Mouse (Mus musculus): ENCODE results near the gene Gys2. TPM values are rescaled to one million over a fixed set of nuclear protein-coding genes. Genes with fewer than 3 reads are reported as not detected.

Gene Gys2
- total and polyA plus RNA-seq, 2 experiments from 2014 or later: 0.10 TPM; not detected in 1

- 18% methylated on average over 12 of the region's 12 CpGs for WGBS
- TF ChIP-seq CTCF (IDR thresholded peaks at IDR 0.05; ENCODE audit: low read depth): no peak
- DNase-seq (ENCODE audit: low spot score): no peak
- Histone ChIP-seq H3K9me3 (ENCODE audit: low read length) (no peaks in the 10 kb centered on the region), H3K27me3 (ENCODE audit: insufficient read depth, low read length) (peaks cover 19% of the 10 kb centered on the region; the same call in 1 of the 2 replicates), H3K4me1 (ENCODE audit: insufficient read depth, low read length) (no peaks in the 10 kb centered on the region; the same call in 1 of the 2 replicates), H3K4me3 (ENCODE audit: low read length) (peak overlapping the region; percentile 38), H3K27ac (no peak overlapping the region), H3K36me3 (ENCODE audit: insufficient read depth, low read length) (no peaks in the 10 kb centered on the region), H3K9ac (replicated peaks; ENCODE audit: low read length) (no peak overlapping the region), H3K4me2 (ENCODE audit: low read depth, low read length) (peak overlapping the region; percentile 71)
- ATAC-seq: no peak
Observed at GRCm38 (mm10) chr6:142413845-142414244, 59.1 kb downstream of the Gys2 start.

GRCm38 (mm10) chr6:142412906-142413491, 59.9 kb downstream of the Gys2 start, which contains the start of gene Spx:
Gene Spx (plus strand): TSS chr6:142413441.
- no peaks in the 10 kb centered on the region for H3K36me3 ChIP-seq (ENCODE audit: insufficient read depth, low read length)
- H3K4me1 ChIP-seq (ENCODE audit: insufficient read depth, low read length): no peaks in the 10 kb centered on the region; the same call in 1 of the 2 replicates
- no peak for ATAC-seq
- no peak for TF ChIP-seq CTCF (IDR thresholded peaks at IDR 0.05; ENCODE audit: low read depth)
- H3K27ac ChIP-seq: no peak within 1 kb of the TSS
- H3K27me3 ChIP-seq (ENCODE audit: insufficient read depth, low read length): peaks cover 19% of the 10 kb centered on the region; the same call in 1 of the 2 replicates
- H3K9me3 ChIP-seq (ENCODE audit: low read length): no peaks in the 10 kb centered on the region
- H3K9ac ChIP-seq (replicated peaks; ENCODE audit: low read length): no peak within 1 kb of the TSS
- 68% methylated on average over 11 of the region's 11 CpGs for WGBS
- no peak for DNase-seq (ENCODE audit: low spot score)
- H3K4me3 ChIP-seq (ENCODE audit: low read length): peak within 1 kb of the TSS; percentile 38
- H3K4me2 ChIP-seq (ENCODE audit: low read depth, low read length): peak within 1 kb of the TSS; percentile 71

- TF ChIP-seq CTCF (IDR thresholded peaks at IDR 0.05; ENCODE audit: low read depth): no peak
- WGBS: 15% methylated on average over 1 of the region's 1 CpGs
- H3K4me3 ChIP-seq (ENCODE audit: low read length): no peak overlapping the region
- no peaks in the 10 kb centered on the region; the same call in 1 of the 2 replicates for H3K4me1 ChIP-seq (ENCODE audit: insufficient read depth, low read length)
- H3K36me3 ChIP-seq (ENCODE audit: insufficient read depth, low read length): no peaks in the 10 kb centered on the region
- H3K9ac ChIP-seq (replicated peaks; ENCODE audit: low read length): no peak overlapping the region
- no peak overlapping the region for H3K27ac ChIP-seq
- 0 out of 2 replicates have a peak, but pooled peaks have one; percentile 29 for ATAC-seq
- no peaks in the 10 kb centered on the region for H3K9me3 ChIP-seq (ENCODE audit: low read length)
- peak; percentile 61 for DNase-seq (ENCODE audit: low spot score)
- peaks cover 19% of the 10 kb centered on the region; the same call in 1 of the 2 replicates for H3K27me3 ChIP-seq (ENCODE audit: insufficient read depth, low read length)
- no peak overlapping the region for H3K4me2 ChIP-seq (ENCODE audit: low read depth, low read length)
Observed at GRCm38 (mm10) chr6:142411140-142411539, 61.8 kb downstream of the Gys2 start.

- Histone ChIP-seq H3K36me3 (ENCODE audit: insufficient read depth, low read length) (peaks cover 10% of the 10 kb centered on the region; the same call in 1 of the 2 replicates), H3K9ac (replicated peaks; ENCODE audit: low read length) (no peak overlapping the region), H3K9me3 (ENCODE audit: low read length) (no peaks in the 10 kb centered on the region), H3K27me3 (ENCODE audit: insufficient read depth, low read length) (no peaks in the 10 kb centered on the region), H3K4me2 (ENCODE audit: low read depth, low read length) (no peak overlapping the region), H3K27ac (no peak overlapping the region), H3K4me3 (ENCODE audit: low read length) (no peak overlapping the region), H3K4me1 (ENCODE audit: insufficient read depth, low read length) (no peaks in the 10 kb centered on the region)
- WGBS: 90% methylated on average over 6 of the region's 6 CpGs
- no peak for DNase-seq (ENCODE audit: low spot score)
- no peak for TF ChIP-seq CTCF (IDR thresholded peaks at IDR 0.05; ENCODE audit: low read depth)
- no peak for ATAC-seq
Observed at GRCm38 (mm10) chr6:142395756-142396155, 77.2 kb downstream of the Gys2 start.

GRCm38 (mm10) chr6:142394669-142395068, 78.2 kb downstream of the Gys2 start:
- TF ChIP-seq CTCF (IDR thresholded peaks at IDR 0.05; ENCODE audit: low read depth): no peak
- 65% methylated on average over 5 of the region's 5 CpGs for WGBS
- H3K27me3 ChIP-seq (ENCODE audit: insufficient read depth, low read length): no peaks in the 10 kb centered on the region
- no peaks in the 10 kb centered on the region for H3K4me1 ChIP-seq (ENCODE audit: insufficient read depth, low read length)
- peaks cover 2% of the 10 kb centered on the region; the same call in 1 of the 2 replicates for H3K36me3 ChIP-seq (ENCODE audit: insufficient read depth, low read length)
- H3K27ac ChIP-seq: no peak overlapping the region
- no peak overlapping the region for H3K4me2 ChIP-seq (ENCODE audit: low read depth, low read length)
- DNase-seq (ENCODE audit: low spot score): no peak
- no peak overlapping the region for H3K9ac ChIP-seq (replicated peaks; ENCODE audit: low read length)
- no peak overlapping the region for H3K4me3 ChIP-seq (ENCODE audit: low read length)
- no peak for ATAC-seq
- H3K9me3 ChIP-seq (ENCODE audit: low read length): no peaks in the 10 kb centered on the region

GRCm38 (mm10) chr6:142392312-142392711, 80.6 kb downstream of the Gys2 start:
- 91% methylated on average over 5 of the region's 5 CpGs for WGBS
- no peak for ATAC-seq

GRCm38 (mm10) chr6:142389101-142389500, 83.8 kb downstream of the Gys2 start:
- no peak for DNase-seq (ENCODE audit: low spot score)
- H3K4me2 ChIP-seq (ENCODE audit: low read depth, low read length): no peak overlapping the region

More at GRCm38 (mm10) chr6:142392312-142392711, 80.6 kb downstream of the Gys2 start:
- Histone ChIP-seq H3K4me2 (ENCODE audit: low read depth, low read length) (no peak overlapping the region), H3K4me1 (ENCODE audit: insufficient read depth, low read length) (no peaks in the 10 kb centered on the region), H3K27ac (no peak overlapping the region), H3K9me3 (ENCODE audit: low read length) (no peaks in the 10 kb centered on the region), H3K9ac (replicated peaks; ENCODE audit: low read length) (no peak overlapping the region), H3K36me3 (ENCODE audit: insufficient read depth, low read length) (peaks cover 2% of the 10 kb centered on the region; the same call in 1 of the 2 replicates), H3K4me3 (ENCODE audit: low read length) (no peak overlapping the region), H3K27me3 (ENCODE audit: insufficient read depth, low read length) (no peaks in the 10 kb centered on the region)
- no peak for TF ChIP-seq CTCF (IDR thresholded peaks at IDR 0.05; ENCODE audit: low read depth)
- no peak for DNase-seq (ENCODE audit: low spot score)

More at GRCm38 (mm10) chr6:142389101-142389500, 83.8 kb downstream of the Gys2 start:
- Histone ChIP-seq H3K27me3 (ENCODE audit: insufficient read depth, low read length) (no peaks in the 10 kb centered on the region), H3K27ac (no peak overlapping the region), H3K9ac (replicated peaks; ENCODE audit: low read length) (no peak overlapping the region), H3K9me3 (ENCODE audit: low read length) (no peaks in the 10 kb centered on the region), H3K4me3 (ENCODE audit: low read length) (no peak overlapping the region), H3K4me1 (ENCODE audit: insufficient read depth, low read length) (0 out of 2 replicates have a peak, but pooled peaks cover 3% of the 10 kb centered on the region), H3K36me3 (ENCODE audit: insufficient read depth, low read length) (no peaks in the 10 kb centered on the region)
- 92% methylated on average over 2 of the region's 2 CpGs for WGBS
- ATAC-seq: no peak
- no peak for TF ChIP-seq CTCF (IDR thresholded peaks at IDR 0.05; ENCODE audit: low read depth)
